Mouse (Mus musculus) layer of hippocampus, postnatal 10 days (tissue): ENCODE measurements around the gene Fbxo6. TPM values are rescaled to one million over a fixed set of nuclear protein-coding genes. Genes with fewer than 3 reads are reported as not detected.

Source experiments
- microRNA-seq, 2 experiments: library from miRNA; unstranded; fragments of <30 nt; microRNA quantifications; one replicate each; pipeline ENCODE4 v1.2.0; 2021
- total RNA-seq, 2 experiments: library from RNA; stranded (reverse); gene quantifications; 2 replicates each; pipeline ENCODE4 v1.2.3; 2021

The Fbxo6 gene
- total RNA-seq, 2 experiments from 2014 or later = 22.6 to 26.3 TPM

Small RNAs within 50 kb of the gene (microRNA-seq; reads per million reads assigned to microRNA genes)
- gene Mir7022 = 0.20 to 0.22 reads per million in 2 experiments

Other genes starting within 250 kb of the Fbxo6 start
- 100 to 1,000 TPM; 149 to 175 TPM for gene Mfn2, start 247.4 kb downstream of the Fbxo6 start, total RNA-seq
- 10 to 100 TPM; 24.0 to 26.0 TPM for gene Plod1, start 215.4 kb downstream of the Fbxo6 start, total RNA-seq
- gene 2510039O18Rik, start 211.2 kb downstream of the Fbxo6 start, total RNA-seq = 10 to 100 TPM; 29.0 to 29.3 TPM
- not detected for gene Nppb, start 166.4 kb downstream of the Fbxo6 start, total RNA-seq
- under 1 TPM in 1 of 2 experiments, not detected in 1; 0.43 TPM for gene Nppa, start 151.4 kb downstream of the Fbxo6 start, total RNA-seq
- gene Clcn6, start 113.3 kb downstream of the Fbxo6 start, total RNA-seq = 10 to 100 TPM; 67.8 to 70.3 TPM
- 10 to 100 TPM; 23.3 to 24.9 TPM for gene Mthfr, start 113.1 kb downstream of the Fbxo6 start, total RNA-seq
- gene Agtrap, start 64.1 kb downstream of the Fbxo6 start, total RNA-seq = 1 to 10 TPM; 5.5 to 7.3 TPM
- 10 to 100 TPM; 24.1 to 26.5 TPM for gene Mad2l2, start 21.8 kb downstream of the Fbxo6 start, total RNA-seq
- 10 to 100 TPM in 1 of 2 experiments, 1 to 10 TPM in 1; 9.9 to 10.8 TPM for gene Draxin, start 21.4 kb downstream of the Fbxo6 start, total RNA-seq
- 10 to 100 TPM; 86.6 to 87.7 TPM for gene Fbxo44, start 8.3 kb upstream of the Fbxo6 start, total RNA-seq
- gene Fbxo2, start 8.5 kb upstream of the Fbxo6 start, total RNA-seq = 10 to 100 TPM; 45.9 to 49.7 TPM
- gene Disp3, start 135.8 kb upstream of the Fbxo6 start, total RNA-seq = 10 to 100 TPM; 19.7 to 24.9 TPM